Comparison of ENCODE assay signal across 9 mouse cellular contexts in genomic region chr14:47534176-47534525, GRCm38 (mm10). TPM values are rescaled to one million over a fixed set of nuclear protein-coding genes. Genes with fewer than 3 reads are reported as not detected.
DNase-seq lines count a peak whose midpoint lies in the region; ATAC-seq and TF ChIP-seq lines count a peak whose summit lies in the region.
"Had no signal": no experiment of that assay in that cellular context is flagged by ENCODE, and none has a peak within 500 bp of the region (broad histone marks: within the 10 kb centered on the region; RNA-seq: fewer than 3 reads in every experiment).

No protein-coding gene starts in this region.

- no peak for TF ChIP-seq POLR2A in kidney, adult 2 months (IDR thresholded peaks at IDR 0.05; ENCODE audit: low read depth, low read length)

- peak overlapping the region; percentile 40 for H3K4me3 ChIP-seq in erythroblast, embryonic 14.5 days (replicated peaks)
- no peak overlapping the region for H3K4me3 ChIP-seq in kidney, adult 2 months (ENCODE audit: insufficient read depth, low read depth, low read length)

- TF ChIP-seq CTCF in kidney, adult 2 months (conservative IDR thresholded peaks at IDR 0.05; ENCODE audit: insufficient read depth, insufficient read length, low read depth, low read length) = no peak

- no peak for DNase-seq in kidney, adult 2 months
- DNase-seq in kidney, postnatal 4 days = no peak
- peak; percentile 18 for DNase-seq in thymus, postnatal 4 days
- no peak for DNase-seq in thymus, postnatal 14 days
- no peak for DNase-seq in urinary bladder, postnatal 36 days (ENCODE audit: low spot score in 2 of 2)
- DNase-seq in c-Kit-positive CD71-positive TER-119-positive erythroid progenitor cells, embryonic 14.5 days (ENCODE audit: low spot score) = no peak

- ATAC-seq in erythroblast, adult 5-6 weeks (replicated peaks; ENCODE audit: low FRiP score, poor library complexity, severe bottlenecking) = no peak

- peaks cover 66% of the 10 kb centered on the region for H3K36me3 ChIP-seq in erythroblast, embryonic 14.5 days (ENCODE audit: control insufficient read depth)
- no peaks in the 10 kb centered on the region for H3K36me3 ChIP-seq in kidney, adult 2 months (ENCODE audit: control insufficient read depth, insufficient read depth, low read length)

- 81% methylated on average over 5 of the region's 5 CpGs for WGBS in kidney, adult 2 months

- no peaks in the 10 kb centered on the region for H3K27me3 ChIP-seq in erythroblast, embryonic 14.5 days (ENCODE audit: control insufficient read depth)
- H3K27me3 ChIP-seq in kidney, adult 2 months (replicated peaks; ENCODE audit: control insufficient read depth, insufficient read depth, low read length) = no peaks in the 10 kb centered on the region
- H3K27me3 ChIP-seq: Patski had no signal

- H3K27ac ChIP-seq in kidney, adult 2 months (ENCODE audit: insufficient read depth, low read depth, low read length) = peak overlapping the region; percentile 34; the same call in 1 of the 2 replicates

- no peaks in the 10 kb centered on the region for H3K9me3 ChIP-seq in erythroblast, embryonic 14.5 days (ENCODE audit: control insufficient read depth, low read length)

- peaks cover 58% of the 10 kb centered on the region for H3K4me1 ChIP-seq in erythroblast, embryonic 14.5 days (ENCODE audit: control insufficient read depth)
- H3K4me1 ChIP-seq in kidney, adult 2 months (ENCODE audit: control insufficient read depth, insufficient read depth, low read length) = peaks cover 25% of the 10 kb centered on the region

RNA-seq across cellular contexts. Expression of gene Atg14, which starts 36.3 kb away (rescaled TPM):
- polyA plus RNA-seq in erythroblast, embryonic 14.5 days (2012) = 3.8 and 5.0 TPM in 2 replicates
- total RNA-seq in erythroblast, adult 5-6 weeks (2015; ENCODE audit: low replicate concordance) = 11.5 and 30.7 TPM in 2 replicates
- 49.3 and 53.5 TPM in 2 replicates for total RNA-seq in erythroblast, adult 5-6 weeks (2017; ENCODE audit: low replicate concordance)
- polyA plus RNA-seq in kidney, adult 2 months (2012; rRNA removed) = 8.9 and 9.4 TPM in 2 replicates
